ENCODE assay signal across 22 mouse cellular contexts in genomic region chr16:76215558-76215957, GRCm38 (mm10).
DNase-seq lines count a peak whose midpoint lies in the region; ATAC-seq and TF ChIP-seq lines count a peak whose summit lies in the region.
"Had no signal": no experiment of that assay in that cellular context is flagged by ENCODE, and none has a peak within 500 bp of the region (broad histone marks: within the 10 kb centered on the region; RNA-seq: fewer than 3 reads in every experiment).

No protein-coding gene starts in this region.

- H3K9ac ChIP-seq in heart, embryonic 13.5 days = no peak overlapping the region
- H3K9ac ChIP-seq: forebrain, embryonic 13.5 days; hindbrain, embryonic 13.5 days; midbrain, embryonic 13.5 days; neural tube, embryonic 12.5 days had no signal

- peaks cover 10% of the 10 kb centered on the region for H3K4me1 ChIP-seq in heart, embryonic 13.5 days
- H3K4me1 ChIP-seq in embryonic facial prominence, embryonic 10.5 days = peaks cover 12% of the 10 kb centered on the region
- H3K4me1 ChIP-seq: forebrain, embryonic 13.5 days; hindbrain, embryonic 13.5 days; midbrain, embryonic 13.5 days; neural tube, embryonic 12.5 days had no signal

- H3K36me3 ChIP-seq in heart, embryonic 13.5 days = no peaks in the 10 kb centered on the region
- H3K36me3 ChIP-seq in embryonic facial prominence, embryonic 10.5 days (replicated peaks) = no peaks in the 10 kb centered on the region
- H3K36me3 ChIP-seq: hindbrain, embryonic 13.5 days; midbrain, embryonic 13.5 days; neural tube, embryonic 12.5 days had no signal

- H3K9me3 ChIP-seq in heart, embryonic 13.5 days = no peaks in the 10 kb centered on the region
- no peaks in the 10 kb centered on the region for H3K9me3 ChIP-seq in embryonic facial prominence, embryonic 10.5 days
- H3K9me3 ChIP-seq: forebrain, embryonic 13.5 days; hindbrain, embryonic 13.5 days; midbrain, embryonic 13.5 days; neural tube, embryonic 12.5 days had no signal

- peak overlapping the region; percentile 24; the same call in 1 of the 2 replicates for H3K4me2 ChIP-seq in heart, embryonic 13.5 days
- H3K4me2 ChIP-seq: forebrain, embryonic 13.5 days; hindbrain, embryonic 13.5 days; liver, embryonic 11.5 days; midbrain, embryonic 13.5 days; neural tube, embryonic 12.5 days had no signal

- DNase-seq in cerebellum, postnatal 25 days = peak; percentile 35 to 49
- no peak for DNase-seq in cerebellum, postnatal 4 days (ENCODE audit: low spot score in 2 of 2)
- DNase-seq in heart, postnatal 25 days (ENCODE audit: low spot score) = no peak
- no peak for DNase-seq in layer of hippocampus, adult 2 months (ENCODE audit: low spot score in 2 of 2)
- DNase-seq in layer of hippocampus, adult 11-12 months (ENCODE audit: low spot score) = no peak
- no peak for DNase-seq in embryonic facial prominence, embryonic 10.5 days (ENCODE audit: low spot score)
- no peak for DNase-seq in retina, postnatal 1 day
- DNase-seq: adrenal gland, postnatal 14 days; gastrocnemius, postnatal 14 days; kidney, adult 8-10 months; lung, adult 18-20 months; spleen, adult 18-20 months; thymus, postnatal 36 days had no signal

- intact Hi-C loops in heart, postnatal 25 days (cut with DNase I) = no loop called here

- H3K27ac ChIP-seq in heart, embryonic 13.5 days (replicated peaks) = peak overlapping the region; percentile 50
- H3K27ac ChIP-seq in layer of hippocampus, adult 2 months = peak overlapping the region; percentile 59; the same call in 1 of the 2 replicates
- 0 out of 2 replicates have a peak overlapping the region, but pooled peaks have one; percentile 51 for H3K27ac ChIP-seq in embryonic facial prominence, embryonic 10.5 days (replicated peaks)
- H3K27ac ChIP-seq: forebrain, embryonic 13.5 days; hindbrain, embryonic 13.5 days; midbrain, embryonic 13.5 days; neural tube, embryonic 12.5 days had no signal

- 56% methylated on average over 5 of the region's 5 CpGs for WGBS in heart, embryonic 13.5 days
- WGBS in embryonic facial prominence, embryonic 10.5 days = 64% methylated on average over 5 of the region's 5 CpGs

- no peak overlapping the region for H3K4me3 ChIP-seq in heart, embryonic 13.5 days
- H3K4me3 ChIP-seq in layer of hippocampus, adult 2 months = no peak overlapping the region
- no peak overlapping the region for H3K4me3 ChIP-seq in embryonic facial prominence, embryonic 10.5 days
- H3K4me3 ChIP-seq: erythroblast, embryonic 14.5 days; forebrain, embryonic 13.5 days; hindbrain, embryonic 13.5 days; midbrain, embryonic 13.5 days; neural tube, embryonic 12.5 days had no signal

- no peak for ATAC-seq in heart, embryonic 13.5 days (ENCODE audit: extremely low read depth, insufficient number of reproducible peaks, low FRiP score, low TSS enrichment)
- ATAC-seq: forebrain, embryonic 13.5 days; inflammation-experienced regulatory T-cells, adult 6 months; midbrain, embryonic 13.5 days had no signal

- TF ChIP-seq CTCF in layer of hippocampus, adult 2 months (conservative IDR thresholded peaks at IDR 0.05) = no peak

- no peaks in the 10 kb centered on the region for H3K27me3 ChIP-seq in heart, embryonic 13.5 days (replicated peaks)
- no peaks in the 10 kb centered on the region for H3K27me3 ChIP-seq in embryonic facial prominence, embryonic 10.5 days (replicated peaks; ENCODE audit: low read depth, poor library complexity, severe bottlenecking)
- H3K27me3 ChIP-seq: CH12.LX; forebrain, embryonic 13.5 days; hindbrain, embryonic 13.5 days; midbrain, embryonic 13.5 days; neural tube, embryonic 12.5 days had no signal

Comparison
In these comparisons a context has a peak if more than half of its experiments do, and no peak if none do; other contexts are left out.
1. DNase-seq: peak in cerebellum, postnatal 25 days (2 of 2); none in cerebellum, postnatal 4 days (0 of 2), heart, postnatal 25 days (single experiment), layer of hippocampus, adult 2 months (0 of 2), layer of hippocampus, adult 11-12 months (single experiment), embryonic facial prominence, embryonic 10.5 days (single experiment) and retina, postnatal 1 day (single experiment).
2. Peak in every context shown above with its lines, with median percentiles within 50 percentile points of each other: H3K27ac ChIP-seq.